9 mouse cellular contexts compared by ENCODE assay signal in the genomic region with DNA sequence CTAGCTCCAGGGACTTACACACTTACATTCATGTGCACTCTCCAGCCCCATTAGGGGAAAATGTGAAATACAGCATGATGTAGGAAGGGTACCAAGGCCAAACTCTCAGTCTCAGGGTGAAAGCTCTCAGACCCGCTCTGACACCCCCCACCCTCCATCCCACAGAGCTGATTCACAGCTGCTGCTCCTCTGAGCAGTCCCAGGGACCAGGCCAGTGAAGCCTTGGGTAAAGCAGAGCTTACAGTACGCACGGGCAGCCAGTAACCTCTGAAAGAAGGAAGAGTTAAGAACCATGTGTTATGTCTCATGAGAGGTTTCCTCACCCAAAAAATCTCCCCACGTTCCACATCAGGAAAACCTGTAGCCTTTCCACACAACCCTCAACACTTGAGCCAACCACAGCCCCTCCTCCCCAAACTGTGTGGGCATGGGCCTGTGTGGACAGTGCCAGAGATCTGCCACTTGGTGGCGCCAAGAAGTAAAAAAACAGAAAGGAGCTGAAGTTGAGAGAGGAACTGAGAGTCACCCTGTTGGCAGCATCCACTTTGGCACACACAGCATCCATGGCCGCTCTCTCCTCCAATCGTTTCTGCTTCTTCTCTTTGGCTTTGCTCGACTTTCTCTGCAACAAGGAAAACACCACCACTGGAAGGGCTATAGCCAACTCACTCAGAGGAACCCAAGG. TPM values are rescaled to one million over a fixed set of nuclear protein-coding genes. Genes with fewer than 3 reads are reported as not detected.
A peak's percentile ranks its signal among the peaks of the same experiment; 100 is the strongest.
DNase-seq lines count a peak whose midpoint lies in the region; ATAC-seq lines count a peak whose summit lies in the region.
"Had no signal": no experiment of that assay in that cellular context is flagged by ENCODE, and none has a peak within 500 bp of the region (broad histone marks: within the 10 kb centered on the region; RNA-seq: fewer than 3 reads in every experiment).

No protein-coding gene starts in this region.

- WGBS in hindbrain, embryonic 12.5 days, result 64% methylated on average over 8 of the region's 8 CpGs

- peak; percentile 39 for DNase-seq in MEL-GATA-1-ER (ENCODE audit: extremely low read depth, low read depth)
- DNase-seq in cerebellum, adult 8-10 months, result peak; percentile 74
- DNase-seq in forelimb bud, embryonic 11.5 days (ENCODE audit: low read depth, low spot score), result peak; percentile 61
- peak; percentile 81 to 91 for DNase-seq in layer of hippocampus, postnatal 14 days (ENCODE audit: low spot score in 2 of 2)
- DNase-seq in lung, postnatal 14 days, result peak; percentile 82
- DNase-seq in retina, embryonic 14.5 days (ENCODE audit: low spot score), result peak; percentile 84
- DNase-seq in thymus, postnatal 25 days, result peak; percentile 83

- H3K4me1 ChIP-seq in hindbrain, embryonic 12.5 days, result peaks cover under 1% of the 10 kb centered on the region

- no peak overlapping the region for H3K9ac ChIP-seq in hindbrain, embryonic 12.5 days

- H3K4me3 ChIP-seq in hindbrain, embryonic 12.5 days, result no peak overlapping the region

- H3K27me3 ChIP-seq in hindbrain, embryonic 12.5 days, result no peaks in the 10 kb centered on the region

- H3K36me3 ChIP-seq in hindbrain, embryonic 12.5 days, result peaks cover 33% of the 10 kb centered on the region

- H3K9me3 ChIP-seq in hindbrain, embryonic 12.5 days (replicated peaks), result no peaks in the 10 kb centered on the region

- peak; percentile 74 for ATAC-seq in hindbrain, embryonic 12.5 days (ENCODE audit: low FRiP score)

- H3K27ac ChIP-seq in hindbrain, embryonic 12.5 days, result no peak overlapping the region
- H3K27ac ChIP-seq: macrophage had no signal

- no peak overlapping the region for H3K4me2 ChIP-seq in hindbrain, embryonic 12.5 days (replicated peaks)

RNA-seq across cellular contexts. Expression of a gene that starts 6.3 kb away (rescaled TPM):
- 75.9 and 77.6 TPM in 2 replicates for polyA plus RNA-seq in hindbrain, embryonic 12.5 days (2016; fragmentation: Nextera tagmentation; extraction: Ambion mirVana)
- total RNA-seq in layer of hippocampus, postnatal 14 days (2021), result 10 to 100 TPM; 32.1 to 35.0 TPM

RNA-seq across cellular contexts. Expression of a gene that starts 17.3 kb away (rescaled TPM):
- 715 and 817 TPM in 2 replicates for polyA plus RNA-seq in hindbrain, embryonic 12.5 days (2016; fragmentation: Nextera tagmentation; extraction: Ambion mirVana)
- total RNA-seq in layer of hippocampus, postnatal 14 days (2021), result 100 to 1,000 TPM; 973 to 982 TPM

RNA-seq across cellular contexts. Expression of a gene that starts 28.6 kb away (rescaled TPM):
- 217 and 218 TPM in 2 replicates for polyA plus RNA-seq in hindbrain, embryonic 12.5 days (2016; fragmentation: Nextera tagmentation; extraction: Ambion mirVana)
- total RNA-seq in layer of hippocampus, postnatal 14 days (2021), result 100 to 1,000 TPM; 278 to 289 TPM

RNA-seq across cellular contexts. Expression of a gene that starts 32.4 kb away (rescaled TPM):
- polyA plus RNA-seq in hindbrain, embryonic 12.5 days (2016; fragmentation: Nextera tagmentation; extraction: Ambion mirVana), result 62.5 and 66.6 TPM in 2 replicates
- total RNA-seq in layer of hippocampus, postnatal 14 days (2021), result 10 to 100 TPM; 20.2 to 23.2 TPM
